Mouse (Mus musculus): Measurements from ENCODE around the gene Kdr. TPM values are rescaled to one million over a fixed set of nuclear protein-coding genes. Genes with fewer than 3 reads are reported as not detected.

The Kdr gene
- polyA plus RNA-seq, 1 experiment from 2014 or later: 18.4 TPM

DNA sequence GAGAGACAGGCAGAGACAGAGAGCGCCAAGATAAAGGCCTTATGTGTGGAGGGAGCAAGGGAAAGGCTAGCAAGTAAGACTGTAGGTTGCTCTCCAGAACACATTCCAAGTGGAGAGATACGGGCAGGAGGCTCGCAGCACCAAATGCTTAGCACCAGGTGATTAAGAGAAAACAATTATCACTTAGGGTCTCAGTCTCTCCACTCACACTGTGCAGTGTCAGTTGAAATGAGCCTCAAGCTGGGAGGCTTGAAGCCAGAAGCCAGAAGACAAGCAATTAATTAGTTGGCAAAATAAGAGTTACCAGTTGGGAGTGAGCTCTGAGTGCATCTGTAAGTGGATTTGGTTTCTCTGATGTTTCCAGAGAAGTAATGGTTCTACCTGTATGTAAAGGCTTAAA lies 24.0 kb downstream of the Kdr start:
- no peaks in the 10 kb centered on the region for H3K36me3 ChIP-seq (ENCODE audit: control insufficient read depth, insufficient read depth, low read length)
- DNase-seq (ENCODE audit: low spot score): no peak
- 63% methylated on average over 3 of the region's 3 CpGs for WGBS
- H3K4me3 ChIP-seq (ENCODE audit: low read depth, low read length): no peak overlapping the region
- H3K4me2 ChIP-seq (ENCODE audit: low read depth, severe bottlenecking): no peak overlapping the region
- H3K9me3 ChIP-seq (ENCODE audit: control insufficient read depth, low read length): no peaks in the 10 kb centered on the region
- H3K27me3 ChIP-seq (ENCODE audit: control insufficient read depth, insufficient read depth, low read length): no peaks in the 10 kb centered on the region
- H3K9ac ChIP-seq (ENCODE audit: low read length): no peak overlapping the region
- no peak overlapping the region for H3K27ac ChIP-seq (replicated peaks; ENCODE audit: low read depth, low read length)
- no peaks in the 10 kb centered on the region for H3K4me1 ChIP-seq (ENCODE audit: control insufficient read depth, insufficient read depth, low read length)
- ATAC-seq (ENCODE audit: insufficient number of reproducible peaks, low FRiP score, low TSS enrichment, low read depth): no peak

DNA sequence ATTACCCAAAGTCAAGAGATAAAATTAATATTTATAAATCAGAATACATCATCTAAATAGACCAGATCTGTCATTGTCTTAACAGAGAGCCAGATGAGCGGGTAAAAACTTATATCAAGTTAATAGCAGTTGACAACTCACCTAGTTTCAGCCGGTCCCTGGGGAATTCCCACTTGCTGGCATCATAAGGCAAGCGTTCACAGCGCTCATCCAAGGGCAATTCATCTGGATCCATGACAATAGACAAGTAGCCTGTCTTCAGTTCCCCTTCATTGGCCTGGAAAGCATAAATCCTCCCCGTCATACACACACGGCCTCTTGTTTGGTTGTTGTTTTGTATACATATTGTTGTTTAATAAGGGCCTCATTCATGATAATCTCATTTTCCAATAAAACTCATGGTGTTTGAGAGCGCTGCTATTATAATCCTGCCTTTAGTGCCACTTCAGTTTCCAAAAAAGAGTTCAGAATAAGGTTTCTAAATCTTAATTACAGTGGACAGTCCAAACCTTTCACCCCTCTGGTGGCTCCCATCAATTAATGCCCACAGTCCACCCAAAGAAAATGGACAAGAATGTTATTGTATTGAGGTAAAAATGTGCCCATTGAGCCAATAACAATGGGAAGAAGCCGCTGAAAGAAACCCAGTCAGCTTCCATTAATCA lies 26.0 kb downstream of the Kdr start:
- Histone ChIP-seq H3K27me3 (ENCODE audit: control insufficient read depth, insufficient read depth, low read length) (no peaks in the 10 kb centered on the region), H3K4me3 (ENCODE audit: low read depth, low read length) (no peak overlapping the region), H3K9ac (ENCODE audit: low read length) (no peak overlapping the region), H3K36me3 (ENCODE audit: control insufficient read depth, insufficient read depth, low read length) (no peaks in the 10 kb centered on the region), H3K4me1 (ENCODE audit: control insufficient read depth, insufficient read depth, low read length) (no peaks in the 10 kb centered on the region), H3K27ac (replicated peaks; ENCODE audit: low read depth, low read length) (no peak overlapping the region), H3K4me2 (ENCODE audit: low read depth, severe bottlenecking) (no peak overlapping the region), H3K9me3 (ENCODE audit: control insufficient read depth, low read length) (no peaks in the 10 kb centered on the region)
- no peak for DNase-seq (ENCODE audit: low spot score)
- no peak for ATAC-seq (ENCODE audit: insufficient number of reproducible peaks, low FRiP score, low TSS enrichment, low read depth)
- WGBS: 90% methylated on average over 8 of the region's 8 CpGs

DNA sequence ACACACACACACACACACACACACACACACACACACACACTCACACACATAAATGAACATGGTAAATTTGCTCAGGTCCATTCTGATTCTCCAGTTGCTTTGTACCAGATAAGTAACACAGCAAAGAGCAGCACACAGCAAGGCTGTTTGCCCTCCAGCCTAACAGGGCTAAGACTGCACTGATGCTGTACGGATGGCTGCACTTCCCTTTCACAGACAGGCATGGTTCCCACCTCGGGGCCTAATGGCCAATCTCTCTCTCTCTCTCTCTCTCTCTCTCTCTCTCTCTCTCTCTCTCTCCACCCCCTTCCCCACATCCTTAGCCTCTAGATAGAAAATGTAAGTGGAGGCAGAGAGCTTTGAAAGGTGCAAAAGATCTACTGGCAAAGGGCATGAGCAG lies 27.4 kb downstream of the Kdr start:
- WGBS: 68% methylated on average over 2 of the region's 2 CpGs
- ATAC-seq (ENCODE audit: insufficient number of reproducible peaks, low FRiP score, low TSS enrichment, low read depth) (no peak), DNase-seq (ENCODE audit: low spot score) (no peak)
- Histone ChIP-seq H3K9ac (ENCODE audit: low read length) (no peak overlapping the region), H3K9me3 (ENCODE audit: control insufficient read depth, low read length) (no peaks in the 10 kb centered on the region), H3K4me1 (ENCODE audit: control insufficient read depth, insufficient read depth, low read length) (no peaks in the 10 kb centered on the region), H3K4me3 (ENCODE audit: low read depth, low read length) (no peak overlapping the region), H3K27ac (replicated peaks; ENCODE audit: low read depth, low read length) (no peak overlapping the region), H3K36me3 (ENCODE audit: control insufficient read depth, insufficient read depth, low read length) (no peaks in the 10 kb centered on the region), H3K4me2 (ENCODE audit: low read depth, severe bottlenecking) (no peak overlapping the region), H3K27me3 (ENCODE audit: control insufficient read depth, insufficient read depth, low read length) (no peaks in the 10 kb centered on the region)

DNA sequence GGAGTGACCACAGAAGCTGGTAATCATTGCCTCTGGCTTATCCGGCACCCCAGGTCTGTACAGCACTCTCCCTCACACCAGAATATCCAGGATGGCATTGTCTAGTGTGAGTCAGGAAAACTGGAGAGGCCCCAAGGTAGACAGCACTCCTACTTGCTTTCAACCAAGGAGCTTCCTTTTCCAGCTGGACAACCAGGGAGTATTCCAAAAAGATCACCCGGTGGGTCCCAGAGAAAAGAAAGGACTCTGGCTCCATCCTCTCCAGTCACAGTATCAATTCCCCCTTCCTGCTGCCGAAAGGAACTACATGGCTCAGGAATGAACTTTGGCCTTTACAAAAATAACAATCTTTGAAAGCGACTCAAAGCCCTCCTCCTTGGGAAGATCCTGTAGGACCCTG lies 32.9 kb downstream of the Kdr start:
- Histone ChIP-seq H3K36me3 (ENCODE audit: control insufficient read depth, insufficient read depth, low read length) (no peaks in the 10 kb centered on the region), H3K27me3 (ENCODE audit: control insufficient read depth, insufficient read depth, low read length) (no peaks in the 10 kb centered on the region), H3K4me1 (ENCODE audit: control insufficient read depth, insufficient read depth, low read length) (no peaks in the 10 kb centered on the region), H3K4me3 (ENCODE audit: low read depth, low read length) (no peak overlapping the region), H3K4me2 (ENCODE audit: low read depth, severe bottlenecking) (no peak overlapping the region), H3K9ac (ENCODE audit: low read length) (no peak overlapping the region), H3K27ac (replicated peaks; ENCODE audit: low read depth, low read length) (no peak overlapping the region), H3K9me3 (ENCODE audit: control insufficient read depth, low read length) (no peaks in the 10 kb centered on the region)
- DNase-seq (ENCODE audit: low spot score) (no peak), ATAC-seq (ENCODE audit: insufficient number of reproducible peaks, low FRiP score, low TSS enrichment, low read depth) (no peak)
- 78% methylated on average over 4 of the region's 4 CpGs for WGBS

DNA sequence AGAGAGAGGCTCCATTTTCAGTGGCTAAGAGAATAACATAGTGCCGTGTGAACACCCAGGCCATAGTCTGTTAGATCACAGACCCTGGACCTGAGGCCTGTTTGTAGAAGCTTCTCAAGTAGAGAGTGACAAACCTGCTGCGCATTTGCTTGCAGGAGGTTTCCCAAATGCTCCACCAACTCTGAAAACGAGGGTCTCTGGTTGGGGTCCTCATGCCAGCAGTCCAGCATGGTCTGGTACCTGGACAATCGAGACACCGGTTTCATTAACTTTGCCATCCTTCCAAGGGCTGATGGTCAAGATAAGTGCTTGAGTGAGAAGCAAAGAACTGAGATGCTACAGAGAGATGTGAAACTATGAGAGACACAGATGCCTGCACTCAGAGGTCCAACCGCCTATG lies 35.0 kb downstream of the Kdr start:
- no peak for DNase-seq (ENCODE audit: low spot score)
- Histone ChIP-seq H3K4me3 (ENCODE audit: low read depth, low read length) (no peak overlapping the region), H3K4me2 (ENCODE audit: low read depth, severe bottlenecking) (no peak overlapping the region), H3K27me3 (ENCODE audit: control insufficient read depth, insufficient read depth, low read length) (no peaks in the 10 kb centered on the region), H3K9me3 (ENCODE audit: control insufficient read depth, low read length) (no peaks in the 10 kb centered on the region), H3K9ac (ENCODE audit: low read length) (no peak overlapping the region), H3K27ac (replicated peaks; ENCODE audit: low read depth, low read length) (no peak overlapping the region), H3K36me3 (ENCODE audit: control insufficient read depth, insufficient read depth, low read length) (no peaks in the 10 kb centered on the region), H3K4me1 (ENCODE audit: control insufficient read depth, insufficient read depth, low read length) (no peaks in the 10 kb centered on the region)
- WGBS: 94% methylated on average over 6 of the region's 6 CpGs
- ATAC-seq (ENCODE audit: insufficient number of reproducible peaks, low FRiP score, low TSS enrichment, low read depth): no peak

DNA sequence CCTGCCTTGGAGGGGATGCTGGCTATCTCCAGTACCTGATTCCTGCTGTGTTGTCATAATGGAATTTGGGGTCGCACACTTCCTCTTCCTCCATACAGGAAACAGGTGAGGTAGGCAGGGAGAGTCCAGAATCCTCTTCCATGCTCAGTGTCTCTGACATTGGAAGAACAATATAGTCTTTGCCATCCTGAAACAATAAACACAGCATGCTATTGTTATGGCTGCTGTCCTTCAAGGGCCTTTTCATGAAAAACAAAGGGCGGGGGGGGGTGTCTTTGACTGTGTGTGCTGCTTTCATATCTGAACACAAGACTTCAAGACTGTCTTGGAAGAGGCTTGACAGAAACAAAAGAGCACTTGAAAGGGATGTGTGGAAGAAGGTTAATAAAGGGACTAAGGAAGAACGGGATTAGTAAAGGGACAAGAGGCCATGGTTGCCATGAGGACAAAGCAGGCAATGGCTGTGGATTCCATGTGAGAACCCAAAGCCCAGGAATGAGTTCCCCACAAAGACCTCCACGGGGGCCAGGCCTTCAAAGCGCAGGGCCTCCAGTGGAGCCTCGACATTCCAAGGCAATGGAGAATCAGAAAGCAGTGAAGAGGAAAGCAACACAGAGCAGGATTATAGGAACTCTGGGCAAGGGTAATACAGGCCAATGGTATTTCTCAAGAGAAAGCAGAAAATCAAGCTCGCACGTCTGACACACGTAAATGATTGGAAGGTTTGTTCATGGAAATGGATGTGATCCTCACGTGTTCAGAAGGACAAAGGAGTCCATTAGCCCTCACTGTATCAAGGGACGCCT lies 36.3 kb downstream of the Kdr start:
- Histone ChIP-seq H3K4me1 (ENCODE audit: control insufficient read depth, insufficient read depth, low read length) (no peaks in the 10 kb centered on the region), H3K4me2 (ENCODE audit: low read depth, severe bottlenecking) (no peak overlapping the region), H3K27me3 (ENCODE audit: control insufficient read depth, insufficient read depth, low read length) (no peaks in the 10 kb centered on the region), H3K9ac (ENCODE audit: low read length) (no peak overlapping the region), H3K4me3 (ENCODE audit: low read depth, low read length) (no peak overlapping the region), H3K36me3 (ENCODE audit: control insufficient read depth, insufficient read depth, low read length) (no peaks in the 10 kb centered on the region), H3K9me3 (ENCODE audit: control insufficient read depth, low read length) (no peaks in the 10 kb centered on the region), H3K27ac (replicated peaks; ENCODE audit: low read depth, low read length) (no peak overlapping the region)
- no peak for DNase-seq (ENCODE audit: low spot score)
- 89% methylated on average over 11 of the region's 11 CpGs for WGBS
- no peak for ATAC-seq (ENCODE audit: insufficient number of reproducible peaks, low FRiP score, low TSS enrichment, low read depth)

DNA sequence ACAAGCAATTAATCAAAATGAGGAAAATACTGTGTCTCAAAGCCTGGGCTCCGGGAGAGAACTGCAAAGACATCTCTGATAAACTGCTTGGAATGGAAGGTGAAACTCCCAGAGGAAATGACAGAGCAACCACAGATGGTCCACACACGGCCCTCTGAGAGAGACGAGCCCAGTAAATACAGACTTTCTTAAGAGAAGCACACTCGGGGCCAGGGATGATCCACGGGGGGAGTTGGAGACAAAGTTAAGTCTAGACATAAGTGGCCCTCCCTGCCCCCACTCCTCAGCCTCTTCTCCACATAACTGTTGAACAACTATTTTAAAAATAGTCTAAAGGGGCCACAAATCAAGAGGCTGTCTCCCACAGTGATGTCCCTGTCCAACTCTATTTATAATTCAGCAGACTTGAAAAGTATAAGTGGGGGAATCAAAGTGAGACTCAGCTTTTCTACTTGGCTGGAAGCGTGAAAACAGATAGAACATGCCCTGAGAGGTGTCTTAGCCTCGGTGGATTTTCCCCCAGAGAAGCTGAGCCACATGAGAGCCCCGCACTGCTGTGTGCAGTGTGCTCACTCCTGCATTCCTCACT lies 39.0 kb downstream of the Kdr start:
- Histone ChIP-seq H3K4me1 (ENCODE audit: control insufficient read depth, insufficient read depth, low read length) (no peaks in the 10 kb centered on the region), H3K4me2 (ENCODE audit: low read depth, severe bottlenecking) (no peak overlapping the region), H3K9me3 (ENCODE audit: control insufficient read depth, low read length) (no peaks in the 10 kb centered on the region), H3K36me3 (ENCODE audit: control insufficient read depth, insufficient read depth, low read length) (no peaks in the 10 kb centered on the region), H3K9ac (ENCODE audit: low read length) (no peak overlapping the region), H3K27ac (replicated peaks; ENCODE audit: low read depth, low read length) (no peak overlapping the region), H3K4me3 (ENCODE audit: low read depth, low read length) (no peak overlapping the region), H3K27me3 (ENCODE audit: control insufficient read depth, insufficient read depth, low read length) (no peaks in the 10 kb centered on the region)
- WGBS: 58% methylated on average over 8 of the region's 8 CpGs
- no peak for DNase-seq (ENCODE audit: low spot score)
- ATAC-seq (ENCODE audit: insufficient number of reproducible peaks, low FRiP score, low TSS enrichment, low read depth): no peak

DNA sequence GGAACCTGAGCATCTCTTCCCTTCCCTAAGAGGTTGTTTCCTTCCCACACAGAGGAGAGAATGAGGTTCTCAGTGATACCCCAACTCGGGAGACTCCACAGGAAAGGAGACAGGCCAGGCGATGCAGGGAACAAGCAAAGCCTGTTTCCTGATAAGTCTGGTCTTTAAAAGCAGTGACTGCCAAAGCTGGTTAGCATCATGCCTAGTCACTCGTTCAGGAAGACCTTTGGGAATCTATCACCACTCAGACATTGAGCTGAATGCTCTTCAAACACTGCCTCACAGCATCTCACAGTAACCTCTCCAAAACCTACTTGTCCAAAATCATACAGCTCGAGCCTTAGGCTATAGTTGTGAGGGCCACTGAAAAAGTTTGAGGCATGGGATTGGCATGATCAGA lies 40.2 kb downstream of the Kdr start:
- Histone ChIP-seq H3K9me3 (ENCODE audit: control insufficient read depth, low read length) (no peaks in the 10 kb centered on the region), H3K9ac (ENCODE audit: low read length) (no peak overlapping the region), H3K4me2 (ENCODE audit: low read depth, severe bottlenecking) (no peak overlapping the region), H3K36me3 (ENCODE audit: control insufficient read depth, insufficient read depth, low read length) (no peaks in the 10 kb centered on the region), H3K4me1 (ENCODE audit: control insufficient read depth, insufficient read depth, low read length) (no peaks in the 10 kb centered on the region), H3K27ac (replicated peaks; ENCODE audit: low read depth, low read length) (no peak overlapping the region), H3K27me3 (ENCODE audit: control insufficient read depth, insufficient read depth, low read length) (no peaks in the 10 kb centered on the region), H3K4me3 (ENCODE audit: low read depth, low read length) (no peak overlapping the region)
- WGBS: 79% methylated on average over 4 of the region's 4 CpGs
- ATAC-seq (ENCODE audit: insufficient number of reproducible peaks, low FRiP score, low TSS enrichment, low read depth) (no peak), DNase-seq (ENCODE audit: low spot score) (no peak)

All from limb, embryonic 11.5 days (tissue).